Mouse (Mus musculus) midbrain, embryonic 16.5 days (tissue): ENCODE results near the gene Smox. TPM values are rescaled to one million over a fixed set of nuclear protein-coding genes. Genes with fewer than 3 reads are reported as not detected.
A peak's percentile ranks its signal among the peaks of the same experiment; 100 is the strongest.

ENCODE experiments used
- ATAC-seq: fragments of 200-750 bp; cut with Nextera tagmentation; 2 replicates; pipeline ENCODE4 v1.8.0; 2017; ENCODE audit warnings: moderate TSS enrichment
- H3K27ac ChIP-seq: fragments of 300-500 bp; sonication (generic); 2 replicates; pipeline ENCODE4 v1.5.1; 2014; ENCODE audit warnings: mild to moderate bottlenecking, low read length, mixed read lengths
- H3K27me3 ChIP-seq: fragments of 300-500 bp; sonication (generic); 2 replicates; pipeline ENCODE4 v1.6.1; 2014; ENCODE audit warnings: low read depth, low read length, mixed read lengths; ENCODE audit not compliant: control insufficient read depth, insufficient read depth
- H3K36me3 ChIP-seq: fragments of 300-500 bp; sonication (generic); 2 replicates; pipeline ENCODE4 v1.6.1; 2014; ENCODE audit warnings: mild to moderate bottlenecking, low read length, moderate library complexity, mixed read lengths; ENCODE audit not compliant: control insufficient read depth, insufficient read depth
- H3K4me1 ChIP-seq: fragments of 300-500 bp; sonication (generic); 2 replicates; pipeline ENCODE4 v1.6.1; 2014; ENCODE audit warnings: mild to moderate bottlenecking, low read length, mixed read lengths; ENCODE audit not compliant: control insufficient read depth, insufficient read depth
- H3K4me2 ChIP-seq: fragments of 300-500 bp; sonication (generic); 2 replicates; pipeline ENCODE4 v1.6.1; 2014; ENCODE audit warnings: mild to moderate bottlenecking, low read length, mixed read lengths
- H3K4me3 ChIP-seq: fragments of 300-500 bp; sonication (generic); 2 replicates; pipeline ENCODE4 v1.5.1; 2014; ENCODE audit warnings: low read depth, mild to moderate bottlenecking, low read length, moderate library complexity, mixed read lengths
- H3K9ac ChIP-seq: fragments of 300-500 bp; sonication (generic); 2 replicates; pipeline ENCODE4 v1.6.1; 2014; ENCODE audit warnings: low read depth, low read length, mixed read lengths
- H3K9me3 ChIP-seq: fragments of 300-500 bp; sonication (generic); replicated peaks from 2 replicates; pipeline ENCODE4 v1.6.1; 2014; ENCODE audit warnings: mild to moderate bottlenecking, low read length, mixed read lengths; ENCODE audit not compliant: control insufficient read depth, poor library complexity, severe bottlenecking
- WGBS: fragments of 180-500 bp; shearing (Covaris S2); extraction: QIAGEN DNeasy Blood & Tissue Kit; methylation state at CpG from one replicate; pipeline ENCODE4 v1.1.7; 2014; 5-methylcytosine and 5-hydroxymethylcytosine counted together
- polyA plus RNA-seq: library from polyadenylated mRNA; unstranded; fragments of >200 nt; fragmentation: Nextera tagmentation; extraction: Ambion mirVana; gene quantifications from 2 replicates; pipeline ENCODE4 v1.2.1, GENCODE M21; 2015

Gene Smox
- polyA plus RNA-seq, 1 experiment from 2014 or later: 52.7 TPM

DNA sequence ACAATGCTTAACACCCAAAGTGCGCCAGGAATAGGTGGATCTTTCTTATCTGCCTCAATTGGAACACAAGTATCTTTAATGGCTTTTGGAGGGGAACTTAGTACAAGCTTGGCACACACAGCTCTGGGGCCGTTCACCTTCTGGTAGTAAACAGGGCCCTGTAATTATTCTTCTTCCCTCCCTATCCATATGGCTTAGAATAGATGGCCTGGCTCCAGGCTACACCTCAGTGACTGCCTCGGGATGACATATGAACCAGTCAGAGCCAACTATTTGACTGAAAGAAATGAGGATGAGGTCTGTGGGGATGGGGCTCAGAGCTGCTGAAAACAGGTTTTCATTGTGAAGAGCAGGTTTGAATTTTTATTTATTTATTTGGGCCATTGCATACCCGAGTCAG is 1.7 kb upstream of the Smox start:
- ATAC-seq: no peak
- Histone ChIP-seq H3K9ac (no peak overlapping the region), H3K27ac (no peak overlapping the region), H3K4me1 (peaks cover 20% of the 10 kb centered on the region), H3K27me3 (no peaks in the 10 kb centered on the region), H3K4me3 (no peak overlapping the region), H3K36me3 (no peaks in the 10 kb centered on the region), H3K9me3 (no peaks in the 10 kb centered on the region), H3K4me2 (no peak overlapping the region)
- 78% methylated on average over 4 of the region's 4 CpGs for WGBS

DNA sequence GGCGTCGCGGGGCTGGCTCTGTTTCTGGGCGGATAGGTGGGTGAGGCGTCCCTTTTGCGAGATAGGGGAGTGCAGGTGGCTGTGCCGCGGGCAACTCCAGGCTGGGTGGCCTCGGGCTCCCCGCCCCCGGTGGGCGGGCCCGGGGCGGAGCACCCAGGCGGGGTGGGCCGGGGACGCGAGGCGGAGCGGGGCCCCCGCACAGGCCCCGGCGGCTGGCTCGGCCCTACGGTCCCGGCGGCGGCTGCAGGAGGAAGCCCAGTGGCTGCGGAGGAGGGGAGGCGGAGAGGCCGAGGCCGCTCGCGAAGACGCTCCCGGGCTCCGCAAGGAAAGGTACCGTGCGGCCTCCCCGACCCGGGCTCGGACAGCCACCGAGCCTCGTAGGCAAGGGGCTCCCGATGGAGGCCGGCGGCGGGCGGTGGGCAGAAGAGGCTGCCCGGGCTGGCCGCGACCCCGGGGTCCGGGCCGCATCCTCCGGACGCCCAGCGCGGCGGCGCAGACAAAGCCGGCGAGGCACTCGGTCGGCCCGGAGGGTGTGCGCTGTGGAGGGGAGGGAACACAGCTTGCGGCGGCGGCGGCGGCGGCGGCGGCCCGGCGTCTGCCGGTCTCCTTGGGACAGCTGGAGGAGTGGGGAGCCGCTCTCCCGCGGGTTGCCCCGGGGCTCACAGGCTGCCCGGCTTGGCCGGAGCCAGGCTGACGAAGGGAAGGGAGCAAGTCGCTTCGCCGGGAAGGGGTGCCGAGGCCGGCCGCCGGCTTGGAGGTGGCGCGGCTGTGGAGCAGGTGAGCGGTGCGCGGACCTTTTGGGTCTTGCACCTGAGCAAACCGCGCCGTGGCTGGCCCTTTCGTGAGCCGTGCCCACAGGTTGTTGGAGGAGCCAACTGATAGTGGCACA is 655 bp downstream of the Smox start:
- peak overlapping the region; percentile 98 for H3K9ac ChIP-seq
- no peaks in the 10 kb centered on the region for H3K9me3 ChIP-seq
- peak overlapping the region; percentile 91 for H3K4me2 ChIP-seq
- H3K4me3 ChIP-seq: peak overlapping the region; percentile 94
- peak; percentile 96 for ATAC-seq
- H3K27ac ChIP-seq: peak overlapping the region; percentile 84
- H3K36me3 ChIP-seq: no peaks in the 10 kb centered on the region
- WGBS: under 1% methylated on average over 83 of the region's 102 CpGs
- H3K27me3 ChIP-seq: no peaks in the 10 kb centered on the region
- peaks cover 23% of the 10 kb centered on the region for H3K4me1 ChIP-seq

GRCm38 (mm10) chr2:131492596-131493139 is 1.4 kb downstream of the Smox start:
- Histone ChIP-seq H3K36me3 (no peaks in the 10 kb centered on the region), H3K4me2 (peak overlapping the region; percentile 91), H3K9me3 (no peaks in the 10 kb centered on the region), H3K27ac (peak overlapping the region; percentile 84), H3K9ac (peak overlapping the region; percentile 98), H3K4me1 (peaks cover 23% of the 10 kb centered on the region), H3K4me3 (peak overlapping the region; percentile 94), H3K27me3 (no peaks in the 10 kb centered on the region)
- ATAC-seq: no peak
- 7% methylated on average over 10 of the region's 10 CpGs for WGBS

- Histone ChIP-seq H3K36me3 (no peaks in the 10 kb centered on the region), H3K27ac (no peak overlapping the region), H3K9ac (0 out of 2 replicates have a peak overlapping the region, but pooled peaks have one; percentile 20), H3K4me3 (peak overlapping the region; percentile 94), H3K4me2 (peak overlapping the region; percentile 91), H3K4me1 (peaks cover 23% of the 10 kb centered on the region), H3K9me3 (no peaks in the 10 kb centered on the region), H3K27me3 (no peaks in the 10 kb centered on the region)
- WGBS: 58% methylated on average over 5 of the region's 5 CpGs
- no peak for ATAC-seq
Observed at GRCm38 (mm10) chr2:131493446-131493845, 2.1 kb downstream of the Smox start.

- WGBS: 72% methylated on average over 3 of the region's 3 CpGs
- Histone ChIP-seq H3K27me3 (no peaks in the 10 kb centered on the region), H3K27ac (no peak overlapping the region), H3K9me3 (no peaks in the 10 kb centered on the region), H3K4me2 (no peak overlapping the region), H3K4me3 (no peak overlapping the region), H3K9ac (no peak overlapping the region), H3K4me1 (peaks cover 23% of the 10 kb centered on the region), H3K36me3 (no peaks in the 10 kb centered on the region)
- no peak for ATAC-seq
Observed at GRCm38 (mm10) chr2:131495256-131495655, 4.0 kb downstream of the Smox start.

- H3K9me3 ChIP-seq: no peaks in the 10 kb centered on the region
- H3K36me3 ChIP-seq: no peaks in the 10 kb centered on the region
- H3K9ac ChIP-seq: no peak overlapping the region
- ATAC-seq: no peak
- H3K27me3 ChIP-seq: no peaks in the 10 kb centered on the region
- no peak overlapping the region for H3K4me3 ChIP-seq
- peaks cover 28% of the 10 kb centered on the region for H3K4me1 ChIP-seq
- no peak overlapping the region for H3K4me2 ChIP-seq
- WGBS: 86% methylated on average over 5 of the region's 5 CpGs
- H3K27ac ChIP-seq: no peak overlapping the region
Observed at GRCm38 (mm10) chr2:131496125-131496820, 5.0 kb downstream of the Smox start.

GRCm38 (mm10) chr2:131497224-131497856 is 6.0 kb downstream of the Smox start:
- Histone ChIP-seq H3K9me3 (no peaks in the 10 kb centered on the region), H3K4me3 (no peak overlapping the region), H3K36me3 (no peaks in the 10 kb centered on the region), H3K27ac (no peak overlapping the region), H3K9ac (no peak overlapping the region), H3K27me3 (no peaks in the 10 kb centered on the region), H3K4me1 (peaks cover 35% of the 10 kb centered on the region), H3K4me2 (no peak overlapping the region)
- no peak for ATAC-seq
- WGBS: 93% methylated on average over 4 of the region's 4 CpGs

- WGBS: 71% methylated on average over 7 of the region's 7 CpGs
- ATAC-seq: no peak
- H3K4me2 ChIP-seq: no peak overlapping the region
Observed at GRCm38 (mm10) chr2:131498219-131498618, 6.9 kb downstream of the Smox start.

More at GRCm38 (mm10) chr2:131498219-131498618, 6.9 kb downstream of the Smox start:
- Histone ChIP-seq H3K27ac (0 out of 2 replicates have a peak overlapping the region, but pooled peaks have one; percentile 4), H3K4me3 (no peak overlapping the region), H3K27me3 (no peaks in the 10 kb centered on the region), H3K9ac (no peak overlapping the region), H3K4me1 (peaks cover 27% of the 10 kb centered on the region), H3K36me3 (no peaks in the 10 kb centered on the region), H3K9me3 (no peaks in the 10 kb centered on the region)
